Mouse (Mus musculus): ENCODE measurements at regions not wholly inside any gene's neighbourhood (a gene's known extent, or its start where the extent isn't known, plus 50 kb on each side); places are given as distances from the start of the nearest gene placed in this dataset.

DNA sequence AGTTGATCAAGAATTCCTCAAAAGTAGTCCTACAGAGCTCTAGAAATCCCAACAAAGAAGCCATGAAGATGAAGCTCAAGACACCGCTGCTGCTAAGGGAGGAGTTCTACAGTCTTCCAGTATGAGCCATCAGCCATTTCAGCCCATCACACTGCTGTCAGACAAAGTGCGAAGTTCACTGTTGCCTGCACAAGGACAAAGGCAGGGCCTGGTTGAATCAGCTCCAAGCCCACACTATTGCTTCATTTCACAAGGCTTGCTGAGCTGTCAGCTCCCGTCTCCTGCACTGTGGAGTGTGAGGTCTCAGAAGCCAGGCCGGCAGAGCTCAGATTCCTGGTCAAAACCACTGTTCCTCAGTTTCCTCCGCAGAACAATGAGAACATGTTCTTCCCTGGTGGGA, 49.9 kb upstream of the Npas2 start:
- TF ChIP-seq HCFC1 (IDR thresholded peaks at IDR 0.05; ENCODE audit: borderline replicate concordance, insufficient read depth, low read length) (no peak), ZC3H11A (IDR thresholded peaks at IDR 0.05; ENCODE audit: borderline replicate concordance, low read depth, low read length) (no peak)
